Mouse (Mus musculus) liver, adult 2 months (tissue): Measurements from ENCODE around the gene Baiap2l2.

ENCODE experiments used
- CTCF ChIP-seq: fragments of 200-500 bp; IDR thresholded peaks from 2 replicates; pipeline ENCODE4 v1.5.1; 2011; ENCODE audit warnings: low read depth, low read length, control low read depth
- POLR2A ChIP-seq: fragments of 200-500 bp; IDR thresholded peaks from 2 replicates; pipeline ENCODE4 v1.6.1; 2011; ENCODE audit warnings: low read length, control low read depth; ENCODE audit not compliant: insufficient read depth; ENCODE audit errors: extremely low read depth

- no peak for TF ChIP-seq CTCF
- no peak for TF ChIP-seq POLR2A
Measured at GRCm38 (mm10) chr15:79238036-79238435, 47.3 kb downstream of the Baiap2l2 start.
